Mouse (Mus musculus) cortical plate, adult 2 months (tissue): Measurements from ENCODE around the gene Bmpr1a. TPM values are rescaled to one million over a fixed set of nuclear protein-coding genes. Genes with fewer than 3 reads are reported as not detected.

Experiments used
- H3K27ac ChIP-seq: fragments of 200-500 bp; 2 replicates; pipeline ENCODE4 v1.5.1; 2012; ENCODE audit warnings: low read length, control low read depth, inconsistent platforms; ENCODE audit not compliant: insufficient read depth
- H3K4me1 ChIP-seq: fragments of 200-500 bp; 2 replicates; pipeline ENCODE4 v1.6.1; 2011; ENCODE audit warnings: low read length; ENCODE audit not compliant: control insufficient read depth, insufficient read depth
- H3K4me3 ChIP-seq: fragments of 200-500 bp; 2 replicates; pipeline ENCODE4 v1.5.1; 2011; ENCODE audit warnings: mild to moderate bottlenecking, low read length, control low read depth; ENCODE audit not compliant: insufficient read depth
- CTCF ChIP-seq: fragments of 200-500 bp; IDR thresholded peaks from 2 replicates; pipeline ENCODE4 v1.5.1; 2011; ENCODE audit warnings: mild to moderate bottlenecking, control low read depth, low read length; ENCODE audit not compliant: insufficient read depth; ENCODE audit errors: extremely low read depth
- POLR2A ChIP-seq: fragments of 200-500 bp; IDR thresholded peaks from 2 replicates; pipeline ENCODE4 v1.6.1; 2011; ENCODE audit warnings: mild to moderate bottlenecking, low read length, control low read depth; ENCODE audit not compliant: insufficient read depth; ENCODE audit errors: extremely low read depth
- polyA plus RNA-seq: library from polyadenylated mRNA; depleted of rRNA; stranded (reverse); fragments of >200 nt; gene quantifications from 2 replicates; pipeline ENCODE4 v1.2.3, GENCODE M21; 2012

The Bmpr1a gene
- polyA plus RNA-seq, 1 experiment, result 21.5 TPM

DNA sequence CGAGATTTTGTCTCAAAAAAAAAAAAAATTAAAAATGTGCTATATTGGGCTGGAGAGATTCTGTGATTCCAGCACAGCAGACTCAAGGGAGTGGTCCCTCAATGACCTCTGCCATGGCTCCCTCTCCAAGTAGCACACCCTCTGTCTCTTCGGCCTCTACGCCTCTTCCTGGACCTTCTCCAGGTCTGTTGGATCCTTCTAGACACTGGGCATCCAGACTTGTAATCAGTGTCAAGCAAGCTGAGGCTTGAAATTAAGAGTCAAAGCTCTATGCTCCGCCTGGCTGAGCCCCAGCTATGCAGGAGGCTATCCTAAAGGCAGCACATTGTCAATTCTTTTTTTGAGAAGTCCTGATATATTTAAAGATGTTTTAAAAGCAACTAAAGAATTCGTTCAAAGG is 30.4 kb upstream of the Bmpr1a start:
- no peak overlapping the region for H3K27ac ChIP-seq
- H3K4me1 ChIP-seq, result no peaks in the 10 kb centered on the region
- H3K4me3 ChIP-seq, result no peak overlapping the region
- no peak for TF ChIP-seq CTCF
- TF ChIP-seq POLR2A, result no peak

DNA sequence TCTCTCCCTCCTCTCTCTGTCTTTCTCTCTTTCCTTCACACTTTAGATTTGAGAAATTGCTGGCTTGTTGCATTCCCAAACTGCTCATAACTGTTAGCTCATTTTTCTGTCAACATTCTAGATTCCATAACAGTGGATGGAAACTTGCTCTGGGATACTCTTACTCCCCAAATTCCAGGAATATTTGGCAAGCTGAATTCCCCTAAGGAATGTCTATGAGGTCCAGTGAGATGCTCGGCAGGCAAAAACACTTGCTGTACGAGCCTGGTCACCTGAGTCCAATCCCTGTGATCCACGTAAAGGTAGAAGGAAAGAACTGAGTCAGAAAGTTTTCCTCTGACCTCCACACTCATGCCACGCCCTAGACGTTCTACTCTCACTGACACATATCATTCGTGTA is 29.4 kb upstream of the Bmpr1a start:
- TF ChIP-seq POLR2A (no peak), CTCF (no peak)

DNA sequence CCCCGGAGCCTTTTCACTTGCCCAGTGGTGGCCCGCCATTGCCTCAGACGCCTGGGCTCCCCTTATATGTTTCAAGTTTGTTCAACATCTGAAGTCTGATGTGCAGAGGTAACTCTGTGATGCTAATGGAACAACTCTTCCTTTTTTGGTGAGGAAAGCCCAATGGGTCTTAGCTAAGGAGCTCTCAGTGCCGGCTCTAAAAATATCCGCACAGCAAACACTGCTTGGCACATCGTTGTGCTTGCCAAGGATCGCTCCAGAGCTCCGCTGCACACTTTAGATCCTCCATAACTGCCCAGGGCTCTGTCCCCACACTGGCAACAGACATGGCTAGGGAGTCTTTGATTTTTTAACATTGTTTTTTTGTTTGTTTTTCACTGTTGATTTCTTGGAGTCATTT is 25.7 kb upstream of the Bmpr1a start:
- Histone ChIP-seq H3K4me3 (no peak overlapping the region), H3K27ac (no peak overlapping the region), H3K4me1 (no peaks in the 10 kb centered on the region)
- TF ChIP-seq CTCF (no peak), POLR2A (no peak)

More for the DNA sequence above, 29.4 kb upstream of the Bmpr1a start:
- Histone ChIP-seq H3K4me3 (no peak overlapping the region), H3K4me1 (no peaks in the 10 kb centered on the region), H3K27ac (no peak overlapping the region)

DNA sequence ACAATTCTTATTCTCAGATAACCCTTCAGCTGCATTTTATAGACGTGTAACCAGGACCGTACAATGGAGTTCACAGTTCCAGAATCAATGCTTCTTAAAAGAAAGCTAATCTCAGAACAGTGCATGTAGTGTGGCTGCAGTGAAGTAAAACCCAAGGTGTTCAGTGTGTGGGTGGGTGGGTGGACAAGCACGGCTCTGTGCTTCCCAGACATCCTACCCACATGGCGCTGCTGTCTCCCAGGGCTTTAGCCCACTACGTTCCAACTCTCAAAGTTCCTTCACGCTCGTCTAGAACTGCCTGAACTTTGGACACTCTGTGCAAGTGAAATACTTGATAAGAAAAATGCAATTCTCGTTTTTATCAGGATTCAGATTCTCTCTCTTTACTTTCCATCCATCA is 19.6 kb upstream of the Bmpr1a start, which contains the start of gene 9230112D13Rik:
9230112D13Rik (minus strand) TSS at position 101 of the 400 bp plus-strand sequence.
- Histone ChIP-seq H3K27ac (no peak within 1 kb of the TSS), H3K4me1 (no peaks in the 10 kb centered on the region), H3K4me3 (no peak within 1 kb of the TSS)
- TF ChIP-seq CTCF, result no peak
- TF ChIP-seq POLR2A, result no peak

DNA sequence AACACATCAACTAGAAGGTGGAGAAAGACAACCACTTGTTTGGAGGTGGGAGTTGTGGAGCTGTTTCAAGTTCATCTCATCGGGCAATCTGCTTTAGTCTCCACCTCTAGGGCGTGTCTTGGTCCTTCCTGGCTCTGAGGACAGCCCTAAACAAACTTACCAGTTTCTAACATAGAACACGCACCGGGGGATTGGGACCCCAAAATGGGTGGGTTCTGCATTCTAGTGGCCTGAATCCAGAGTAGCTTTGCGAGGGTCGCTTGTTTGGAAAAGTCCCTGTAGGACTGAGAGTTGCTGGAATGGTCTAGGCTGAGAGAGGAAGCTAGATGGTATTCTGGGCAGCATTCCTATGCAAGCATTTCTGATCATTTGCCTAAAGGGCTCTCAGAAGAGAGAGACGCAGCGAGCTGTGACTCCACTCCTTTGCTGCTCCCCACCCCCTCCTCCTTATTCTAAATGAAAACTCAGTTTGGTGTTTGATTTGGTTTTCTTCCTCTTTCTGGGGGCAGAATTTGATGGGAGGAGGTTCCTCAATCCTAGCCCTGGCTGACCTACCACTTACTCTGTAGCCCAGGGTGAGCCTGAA is 14.9 kb upstream of the Bmpr1a start:
- Histone ChIP-seq H3K4me1 (no peaks in the 10 kb centered on the region), H3K27ac (no peak overlapping the region), H3K4me3 (no peak overlapping the region)
- TF ChIP-seq POLR2A (no peak), CTCF (no peak)

DNA sequence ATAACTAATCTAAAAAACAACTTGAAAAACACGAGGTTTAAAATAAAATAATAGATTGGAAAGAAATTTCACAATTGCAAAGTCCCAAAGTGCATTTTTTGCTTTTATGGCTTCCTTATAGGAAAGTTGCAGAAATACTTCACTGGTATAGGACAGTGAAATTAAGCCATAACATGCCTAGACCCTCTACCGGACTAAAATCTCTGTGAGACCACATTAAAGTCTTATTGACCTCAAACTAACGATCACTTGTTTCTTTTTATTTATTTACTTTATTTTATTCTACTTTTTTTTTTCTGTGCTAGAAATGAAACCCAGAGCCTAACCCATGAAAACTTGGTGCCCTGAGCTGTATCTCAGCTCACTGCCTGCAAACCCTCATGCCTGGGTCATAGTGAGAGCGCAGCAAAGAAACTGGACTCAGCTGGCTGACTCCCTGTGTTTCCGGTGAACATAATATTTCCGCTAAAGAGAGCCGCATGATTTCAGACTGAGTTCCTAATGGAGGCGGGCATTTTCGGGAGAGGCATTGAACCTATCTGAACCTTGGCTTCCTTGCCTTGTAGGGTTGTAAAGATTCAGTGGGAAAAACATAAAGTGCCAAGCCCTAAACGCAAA is 13.9 kb upstream of the Bmpr1a start:
- Histone ChIP-seq H3K4me3 (no peak overlapping the region), H3K4me1 (no peaks in the 10 kb centered on the region), H3K27ac (no peak overlapping the region)
- no peak for TF ChIP-seq POLR2A
- no peak for TF ChIP-seq CTCF

DNA sequence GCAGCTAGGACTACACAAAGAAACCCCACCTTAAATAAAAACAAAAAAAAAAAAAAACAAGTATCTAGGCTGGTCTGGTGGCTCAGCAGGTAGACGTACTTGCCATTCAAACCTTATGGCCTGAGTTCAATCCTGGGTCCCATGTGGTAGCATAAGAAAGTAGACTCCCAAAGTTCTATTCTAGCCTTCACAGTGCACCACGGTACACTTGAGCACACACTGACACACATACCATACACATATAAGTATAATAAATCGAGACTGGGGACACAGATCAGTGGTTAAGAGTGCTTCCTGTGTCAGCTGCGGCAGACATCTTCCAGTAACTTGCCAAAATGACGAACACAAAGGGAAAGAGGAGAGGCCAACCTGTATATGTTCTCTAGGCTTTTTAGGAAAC is 12.7 kb upstream of the Bmpr1a start:
- Histone ChIP-seq H3K4me3 (no peak overlapping the region), H3K4me1 (no peaks in the 10 kb centered on the region), H3K27ac (no peak overlapping the region)
- no peak for TF ChIP-seq POLR2A
- TF ChIP-seq CTCF, result no peak

GRCm38 (mm10) chr14:34514120-34514519 is 11.0 kb upstream of the Bmpr1a start:
- no peak overlapping the region for H3K4me3 ChIP-seq
- H3K4me1 ChIP-seq, result no peaks in the 10 kb centered on the region; the same call in 1 of the 2 replicates
- H3K27ac ChIP-seq, result no peak overlapping the region
- TF ChIP-seq POLR2A, result no peak
- no peak for TF ChIP-seq CTCF

- Histone ChIP-seq H3K27ac (no peak overlapping the region), H3K4me1 (peaks cover 3% of the 10 kb centered on the region; the same call in 1 of the 2 replicates), H3K4me3 (no peak overlapping the region)
- TF ChIP-seq CTCF (no peak), POLR2A (no peak)
These were observed 9.5 kb upstream of the Bmpr1a start for GRCm38 (mm10) chr14:34512602-34513001.

DNA sequence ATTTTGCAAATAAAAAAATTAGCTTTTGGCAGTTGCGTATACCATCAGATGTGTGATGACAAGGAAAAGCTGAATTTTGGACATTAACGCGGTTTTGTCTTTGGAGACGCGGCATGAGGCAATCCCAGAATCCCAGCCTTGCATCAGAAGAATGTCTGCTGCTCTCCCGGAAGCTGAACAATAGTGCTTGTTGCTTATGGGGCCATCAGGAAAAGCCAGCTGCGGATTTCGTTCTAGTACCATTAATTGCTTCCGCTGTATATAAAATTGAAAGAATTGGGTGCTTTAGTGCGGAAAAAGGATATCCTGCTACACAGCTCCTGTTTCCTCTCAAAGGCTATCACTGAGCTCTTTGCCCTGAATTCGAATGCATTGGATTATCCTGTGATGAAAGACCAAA is 8.8 kb upstream of the Bmpr1a start:
- Histone ChIP-seq H3K4me3 (no peak overlapping the region), H3K27ac (no peak overlapping the region), H3K4me1 (peaks cover 3% of the 10 kb centered on the region; the same call in 1 of the 2 replicates)
- TF ChIP-seq CTCF, result no peak
- no peak for TF ChIP-seq POLR2A
